Mouse (Mus musculus) testis, adult 2 months (tissue): ENCODE data around the gene Epha1. TPM values are rescaled to one million over a fixed set of nuclear protein-coding genes. Genes with fewer than 3 reads are reported as not detected.
A peak's percentile ranks its signal among the peaks of the same experiment; 100 is the strongest.

Experiments
- H3K27ac ChIP-seq: fragments of 200-500 bp; 2 replicates; pipeline ENCODE4 v1.5.1; 2012; ENCODE audit warnings: low read depth, low read length; ENCODE audit not compliant: control insufficient read depth, insufficient read depth
- H3K27me3 ChIP-seq: fragments of 200-500 bp; 2 replicates; pipeline ENCODE4 v1.6.1; 2012; ENCODE audit warnings: mild to moderate bottlenecking, low read length, moderate library complexity; ENCODE audit not compliant: control insufficient read depth, insufficient read depth
- H3K36me3 ChIP-seq: fragments of 200-500 bp; 2 replicates; pipeline ENCODE4 v1.6.1; 2012; ENCODE audit warnings: mild to moderate bottlenecking, low read length; ENCODE audit not compliant: control insufficient read depth, insufficient read depth
- H3K4me1 ChIP-seq: fragments of 200-500 bp; 2 replicates; pipeline ENCODE4 v1.6.1; 2012; ENCODE audit warnings: low read length; ENCODE audit not compliant: control insufficient read depth, insufficient read depth
- H3K4me3 ChIP-seq: fragments of 200-500 bp; 2 replicates; pipeline ENCODE4 v1.5.1; 2012; ENCODE audit warnings: low read depth, mild to moderate bottlenecking, low read length, moderate library complexity, mixed read lengths; ENCODE audit not compliant: control insufficient read depth
- CTCF ChIP-seq: fragments of 200-500 bp; IDR thresholded peaks from 2 replicates; pipeline ENCODE4 v1.5.1; 2012; ENCODE audit warnings: low read depth, mild to moderate bottlenecking, inconsistent platforms, low read length, moderate library complexity; ENCODE audit not compliant: control insufficient read depth, insufficient read depth, insufficient replicate concordance
- POLR2A ChIP-seq: fragments of 200-500 bp; IDR thresholded peaks from 2 replicates; pipeline ENCODE4 v1.6.1; 2012; ENCODE audit warnings: low read depth, mild to moderate bottlenecking, inconsistent platforms, low read length, moderate library complexity; ENCODE audit not compliant: control insufficient read depth
- polyA plus RNA-seq: library from polyadenylated mRNA; depleted of rRNA; stranded (reverse); fragments of >200 nt; gene quantifications from 2 replicates; pipeline ENCODE4 v1.2.3, GENCODE M21; 2012

Gene Epha1
- polyA plus RNA-seq, 1 experiment: 0.30 TPM

DNA sequence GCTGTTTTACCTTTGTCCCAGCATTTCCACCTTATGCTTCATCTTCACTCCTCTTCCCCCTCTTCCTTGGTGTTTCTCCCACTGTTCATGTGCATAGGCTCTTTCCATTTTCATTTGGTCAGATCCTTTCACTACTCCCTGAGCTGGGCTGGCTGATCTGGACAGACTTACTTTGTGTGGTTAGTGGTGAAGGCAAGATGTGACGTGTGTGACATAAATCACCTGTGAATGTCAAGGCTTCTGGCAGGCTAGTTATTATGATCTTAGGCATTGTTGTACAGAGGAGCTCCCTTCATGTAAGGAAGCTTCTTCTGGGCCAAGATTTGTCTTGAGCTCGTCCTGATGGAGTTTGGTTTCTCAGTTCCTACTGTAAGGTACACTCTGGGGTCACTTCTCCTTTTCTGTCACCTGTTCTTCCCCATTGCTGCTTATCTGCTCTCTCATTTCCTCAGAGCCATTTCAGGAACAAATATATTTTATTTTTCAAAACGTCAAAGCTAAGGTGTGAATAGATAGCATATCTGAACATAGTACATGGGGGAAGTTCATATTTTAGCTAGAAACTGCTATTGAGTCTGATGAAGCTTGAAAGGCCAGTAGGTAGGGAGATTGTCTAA lies 24.1 kb upstream of the Epha1 start:
- no peak overlapping the region for H3K4me3 ChIP-seq
- H3K27me3 ChIP-seq: no peaks in the 10 kb centered on the region
- TF ChIP-seq CTCF: no peak
- TF ChIP-seq POLR2A: no peak
- no peaks in the 10 kb centered on the region for H3K36me3 ChIP-seq
- H3K27ac ChIP-seq: no peak overlapping the region
- no peaks in the 10 kb centered on the region for H3K4me1 ChIP-seq

DNA sequence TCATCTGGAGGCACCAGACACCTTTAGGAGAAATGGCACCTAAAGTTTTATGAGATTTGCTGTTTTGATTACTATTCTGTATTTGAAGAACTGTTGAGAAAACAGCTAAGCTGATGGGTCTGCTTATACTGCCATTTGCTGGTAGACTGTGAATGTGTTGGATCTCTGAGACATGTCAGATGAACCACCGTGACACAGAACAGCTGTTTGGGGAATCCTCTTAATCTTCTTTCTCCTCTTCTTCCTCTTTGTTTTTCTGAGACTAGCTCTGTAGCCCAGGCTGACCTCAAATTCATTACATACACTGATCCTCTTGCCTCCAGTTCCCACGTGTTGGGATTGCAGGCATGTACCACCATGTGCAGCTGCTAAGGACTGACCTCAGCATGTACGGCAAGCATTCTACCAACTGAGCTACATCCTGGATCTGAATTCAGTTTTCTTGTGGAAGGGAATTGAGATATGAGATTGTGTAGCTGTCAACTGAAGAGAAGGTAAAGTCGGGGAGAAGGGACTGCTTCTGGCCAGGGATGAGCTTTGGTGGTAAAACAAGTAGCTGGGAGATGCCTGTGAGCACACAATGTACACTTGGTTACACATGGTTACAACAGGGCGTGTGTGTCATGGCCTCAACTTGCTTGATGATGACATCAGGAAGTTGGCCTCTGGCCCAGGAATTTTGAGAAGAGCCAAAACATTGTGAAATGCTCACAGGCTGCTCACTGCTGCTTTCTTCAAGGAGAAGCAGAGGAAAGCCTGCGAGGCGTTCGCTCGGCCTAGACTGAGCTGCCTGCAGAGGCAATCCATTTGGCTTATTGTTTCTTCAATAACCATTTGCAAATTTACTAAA lies 23.1 kb upstream of the Epha1 start:
- peak overlapping the region; percentile 24; the same call in 1 of the 2 replicates for H3K4me3 ChIP-seq
- H3K36me3 ChIP-seq: no peaks in the 10 kb centered on the region
- H3K4me1 ChIP-seq: no peaks in the 10 kb centered on the region
- peak overlapping the region; percentile 27; the same call in 1 of the 2 replicates for H3K27ac ChIP-seq
- TF ChIP-seq CTCF: no peak
- TF ChIP-seq POLR2A: no peak
- H3K27me3 ChIP-seq: no peaks in the 10 kb centered on the region

DNA sequence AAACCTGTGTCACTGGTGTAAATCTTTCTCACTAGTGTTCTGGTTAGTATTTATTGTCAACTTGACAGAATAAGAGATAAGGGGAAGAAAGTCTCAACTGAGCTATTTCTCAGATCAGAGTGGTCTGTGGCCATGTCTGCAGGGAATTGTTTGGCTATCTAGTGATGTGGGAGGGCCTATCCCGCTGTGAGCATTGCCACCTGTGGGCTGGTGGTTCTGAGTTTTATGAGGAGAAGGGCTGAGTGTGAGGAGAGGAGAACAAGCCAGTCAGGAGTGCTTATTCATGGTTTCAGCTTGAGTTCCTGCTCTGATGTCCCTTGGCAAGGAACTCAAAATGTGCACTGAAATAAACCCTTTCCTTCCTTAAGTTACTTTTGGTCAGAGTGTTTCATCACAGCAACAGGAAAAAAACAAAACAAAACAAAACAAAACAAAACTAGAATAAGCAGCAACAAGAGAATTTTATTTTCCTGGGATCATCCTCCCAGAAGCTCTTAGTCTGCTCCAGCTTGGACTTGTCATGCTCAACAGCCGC lies 18.8 kb upstream of the Epha1 start:
- TF ChIP-seq POLR2A (no peak), CTCF (no peak)

DNA sequence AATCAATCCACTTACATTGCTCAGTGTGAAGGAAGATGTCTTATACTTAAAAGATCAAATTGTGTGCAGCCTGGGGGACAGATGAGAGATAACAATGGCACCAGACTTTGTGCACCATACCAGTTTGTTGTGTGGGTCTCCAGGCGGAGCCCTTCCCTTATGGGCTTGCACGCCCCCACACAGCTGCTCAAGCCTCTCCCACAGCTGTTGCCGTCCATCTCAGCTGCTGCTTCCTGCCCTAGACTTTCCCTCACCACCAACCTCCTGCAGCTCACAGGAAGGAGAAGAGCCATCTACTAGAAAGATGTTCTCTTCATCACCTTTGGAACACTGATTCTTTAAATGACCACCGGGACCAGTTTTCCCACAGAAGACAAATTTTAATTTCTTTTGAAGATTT lies 12.6 kb upstream of the Epha1 start:
- Histone ChIP-seq H3K36me3 (no peaks in the 10 kb centered on the region), H3K4me1 (peaks cover 2% of the 10 kb centered on the region; the same call in 1 of the 2 replicates), H3K27ac (no peak overlapping the region), H3K4me3 (no peak overlapping the region), H3K27me3 (no peaks in the 10 kb centered on the region)
- TF ChIP-seq CTCF (no peak), POLR2A (no peak)

More for the DNA sequence above, 18.8 kb upstream of the Epha1 start:
- Histone ChIP-seq H3K27me3 (no peaks in the 10 kb centered on the region), H3K4me3 (no peak overlapping the region), H3K27ac (no peak overlapping the region), H3K36me3 (no peaks in the 10 kb centered on the region), H3K4me1 (no peaks in the 10 kb centered on the region)

DNA sequence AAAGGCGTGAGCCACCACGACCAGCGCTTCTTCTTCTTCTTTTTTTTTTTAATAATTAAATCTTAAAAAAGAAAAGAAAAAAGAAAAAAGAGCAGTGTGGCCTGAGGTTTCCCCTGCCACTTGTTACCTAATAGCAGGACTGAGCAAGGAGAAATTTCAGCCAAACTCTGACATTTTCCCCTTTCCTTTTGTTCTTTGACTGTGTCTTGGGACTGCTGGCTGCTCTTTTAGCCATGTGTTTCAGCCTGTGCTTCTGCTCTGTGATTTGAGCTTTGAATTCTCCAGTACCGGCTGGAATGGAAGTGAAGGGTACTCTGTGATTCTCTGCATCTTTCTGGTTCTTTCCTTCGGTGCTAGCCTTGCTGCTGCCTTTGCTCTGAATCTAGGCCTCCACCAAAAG lies 10.3 kb upstream of the Epha1 start:
- Histone ChIP-seq H3K36me3 (no peaks in the 10 kb centered on the region), H3K4me1 (peaks cover 2% of the 10 kb centered on the region; the same call in 1 of the 2 replicates), H3K27ac (no peak overlapping the region), H3K27me3 (no peaks in the 10 kb centered on the region), H3K4me3 (no peak overlapping the region)
- TF ChIP-seq CTCF (no peak), POLR2A (no peak)

DNA sequence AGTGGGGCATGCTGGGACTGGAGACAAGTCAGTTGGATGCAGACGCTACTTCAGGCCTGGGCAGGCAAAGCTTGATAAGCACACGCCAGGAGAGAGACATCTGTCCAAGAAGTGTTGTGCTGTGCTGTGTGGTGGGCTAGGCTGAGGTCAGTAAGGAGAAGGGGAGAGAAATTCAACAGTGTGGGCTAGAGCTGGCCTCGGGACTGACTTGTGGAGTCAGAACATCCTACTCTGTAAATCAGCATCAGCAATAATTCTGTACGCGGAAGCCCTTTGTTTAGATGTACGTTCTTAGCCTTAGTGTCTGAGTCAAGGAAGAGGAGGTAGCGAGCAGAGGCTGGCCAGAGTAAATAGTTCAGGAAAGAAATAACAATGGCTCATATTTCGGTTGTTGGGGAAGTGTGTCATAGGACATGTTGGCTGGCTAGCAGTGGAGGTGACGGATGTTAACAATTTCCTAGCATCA lies 8.9 kb upstream of the Epha1 start:
- Histone ChIP-seq H3K27ac (no peak overlapping the region), H3K27me3 (no peaks in the 10 kb centered on the region)
- TF ChIP-seq CTCF: no peak
- TF ChIP-seq POLR2A: no peak

DNA sequence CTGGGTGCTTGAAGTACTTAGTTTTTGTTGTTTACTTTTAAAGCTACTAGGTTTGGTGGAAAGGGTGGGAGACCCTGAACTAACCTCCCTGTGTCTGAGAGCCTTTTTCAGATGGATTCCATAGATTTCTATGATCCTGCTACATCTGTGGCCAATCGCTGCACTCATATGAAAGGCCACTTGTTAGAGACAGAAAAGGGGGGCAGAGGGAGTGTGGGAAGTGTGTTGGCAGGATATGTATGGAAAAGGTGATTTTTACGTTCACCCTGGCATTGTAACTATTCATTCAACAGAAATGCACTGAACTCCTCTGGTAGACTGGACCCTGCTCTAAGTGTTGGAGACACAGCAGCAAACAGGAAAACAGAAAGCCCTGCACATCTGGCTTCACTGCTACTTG lies 8.2 kb upstream of the Epha1 start:
- no peak overlapping the region for H3K4me3 ChIP-seq
- peaks cover 2% of the 10 kb centered on the region; the same call in 1 of the 2 replicates for H3K4me1 ChIP-seq
- H3K36me3 ChIP-seq: no peaks in the 10 kb centered on the region
- no peak for TF ChIP-seq CTCF
- no peak for TF ChIP-seq POLR2A
- no peaks in the 10 kb centered on the region for H3K27me3 ChIP-seq
- H3K27ac ChIP-seq: no peak overlapping the region

More for the DNA sequence above, 8.9 kb upstream of the Epha1 start:
- no peaks in the 10 kb centered on the region for H3K36me3 ChIP-seq
- H3K4me1 ChIP-seq: peaks cover 2% of the 10 kb centered on the region; the same call in 1 of the 2 replicates
- H3K4me3 ChIP-seq: no peak overlapping the region
